Mouse (Mus musculus): ENCODE data around the gene Dbx2.

DNA sequence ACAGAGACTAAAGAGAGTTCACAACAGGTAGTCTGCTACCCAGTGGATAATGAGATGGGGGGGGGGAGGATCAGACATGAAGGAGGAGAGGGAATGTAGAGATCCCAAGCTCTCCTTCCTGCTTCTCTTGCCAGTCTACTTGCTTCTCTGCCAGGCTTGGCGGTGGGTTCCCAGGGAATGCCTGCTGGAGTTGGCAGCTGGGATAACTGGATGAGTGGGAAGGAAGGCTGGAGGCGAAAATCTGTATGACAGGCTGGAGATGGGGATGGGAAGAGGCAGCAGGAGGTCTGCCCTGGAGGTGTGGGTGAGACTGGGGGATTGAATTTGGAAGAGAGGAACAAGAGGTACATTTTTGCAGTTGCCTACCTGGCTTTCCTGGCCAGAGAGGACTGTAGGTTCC lies 19.4 kb upstream of the Dbx2 start:
- TF ChIP-seq CHD2 (IDR thresholded peaks at IDR 0.05; ENCODE audit: low read depth, low read length): no peak
- no peak for TF ChIP-seq ZC3H11A (IDR thresholded peaks at IDR 0.05; ENCODE audit: borderline replicate concordance, low read depth, low read length)
- TF ChIP-seq HCFC1 (IDR thresholded peaks at IDR 0.05; ENCODE audit: borderline replicate concordance, insufficient read depth, low read length): no peak
- TF ChIP-seq ZNF384 (IDR thresholded peaks at IDR 0.05; ENCODE audit: low read depth, low read length): no peak
- no peak for TF ChIP-seq MAFK (IDR thresholded peaks at IDR 0.05; ENCODE audit: insufficient read depth, low read depth, low read length)
